Mouse (Mus musculus): ENCODE measurements around the gene Gm26602. TPM values are rescaled to one million over a fixed set of nuclear protein-coding genes. Genes with fewer than 3 reads are reported as not detected.
A peak's percentile ranks its signal among the peaks of the same experiment; 100 is the strongest.
"Not testable (repeated sequence)": the region's sequence is repeated elsewhere in the genome, so short reads cannot be mapped to it uniquely, and the experiment has no call there.

Gm26602 gene
- polyA plus RNA-seq, 1 experiment, result not detected

DNA sequence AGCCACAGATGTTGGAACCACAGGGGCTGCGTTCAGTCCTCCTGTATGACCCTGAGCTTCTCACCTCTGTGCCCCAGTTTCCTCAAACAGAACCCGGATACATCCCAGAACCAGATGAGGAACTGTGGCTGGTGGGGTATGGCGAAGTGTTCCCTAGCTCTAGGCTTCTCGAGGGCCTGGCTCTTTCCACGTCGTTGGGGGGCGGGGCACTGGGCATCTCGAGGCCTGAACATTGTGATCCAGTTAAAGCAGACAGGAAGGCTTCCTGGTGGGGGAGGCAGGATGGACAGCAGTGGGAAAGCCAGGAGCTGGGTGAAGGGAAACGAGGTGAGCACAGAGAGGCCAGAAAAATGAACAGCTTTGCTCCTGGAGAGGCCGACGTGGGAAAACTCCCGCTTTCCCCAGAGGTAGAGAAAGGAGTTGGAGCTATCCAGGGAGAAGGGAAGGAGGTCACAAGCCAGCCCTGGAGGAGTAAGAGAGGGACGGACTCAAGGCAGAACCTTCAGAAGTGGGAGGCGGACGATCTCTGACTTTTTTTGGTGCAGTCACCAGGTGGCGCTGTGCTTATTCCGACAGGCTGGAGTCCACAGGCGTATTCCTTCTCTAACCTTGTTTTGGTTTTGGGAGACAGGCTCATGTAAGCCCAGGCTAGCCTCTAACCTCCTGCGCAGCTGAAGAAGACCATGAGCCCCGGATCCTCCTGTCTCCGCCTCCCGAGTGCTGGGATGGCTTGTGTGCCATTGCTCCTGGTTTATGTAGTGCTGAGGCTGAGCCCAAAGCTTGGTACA, 27.2 kb upstream of the Gm26602 start:
- no peak for TF ChIP-seq POLR2A (IDR thresholded peaks at IDR 0.05; ENCODE audit: control insufficient read depth, extremely low read depth, insufficient read depth, low read length, poor library complexity)
- TF ChIP-seq CTCF (IDR thresholded peaks at IDR 0.05; ENCODE audit: borderline replicate concordance, control insufficient read depth, extremely low read depth, insufficient read depth, low read length, poor library complexity), result peak; percentile 64; the same call in 1 of the 2 replicates
- Histone ChIP-seq H3K4me3 (ENCODE audit: control insufficient read depth, insufficient read depth, low read length) (no peak overlapping the region), H3K4me1 (replicated peaks; ENCODE audit: control insufficient read depth, insufficient read depth, low read length) (peaks cover 8% of the 10 kb centered on the region), H3K36me3 (ENCODE audit: control insufficient read depth, insufficient read depth, low read length) (no peaks in the 10 kb centered on the region), H3K27me3 (ENCODE audit: control insufficient read depth, insufficient read depth, low read length) (no peaks in the 10 kb centered on the region; the same call in 1 of the 2 replicates), H3K27ac (ENCODE audit: control insufficient read depth, insufficient read depth, low read length) (no peak overlapping the region)
- DNase-seq, result peak; percentile 67
- 30% methylated on average over 22 of the region's 22 CpGs for WGBS

DNA sequence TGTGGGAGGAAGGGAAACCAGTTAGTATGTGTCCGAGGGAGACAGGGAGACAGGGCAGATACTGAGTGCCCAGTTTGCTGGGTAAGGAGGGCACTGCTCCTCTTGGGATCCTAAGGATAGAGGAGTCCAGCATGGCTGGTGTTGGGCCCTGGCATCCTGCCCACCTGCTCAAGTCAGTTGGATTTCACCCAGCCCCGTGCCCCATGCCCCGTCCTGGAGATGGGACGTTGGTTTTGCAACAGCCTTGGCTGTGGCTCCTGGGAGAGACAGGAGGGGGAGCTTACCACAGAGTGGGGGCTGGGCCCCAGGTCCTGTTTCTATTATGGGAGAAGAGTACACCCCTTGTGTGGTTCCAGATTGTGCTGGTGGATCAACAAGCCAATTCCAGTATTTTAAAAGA, 26.2 kb upstream of the Gm26602 start:
- 23% methylated on average over 4 of the region's 4 CpGs for WGBS
- Histone ChIP-seq H3K4me3 (ENCODE audit: control insufficient read depth, insufficient read depth, low read length) (no peak overlapping the region), H3K4me1 (replicated peaks; ENCODE audit: control insufficient read depth, insufficient read depth, low read length) (peaks cover 8% of the 10 kb centered on the region; the same call in 1 of the 2 replicates), H3K36me3 (ENCODE audit: control insufficient read depth, insufficient read depth, low read length) (no peaks in the 10 kb centered on the region), H3K27me3 (ENCODE audit: control insufficient read depth, insufficient read depth, low read length) (no peaks in the 10 kb centered on the region; the same call in 1 of the 2 replicates), H3K27ac (ENCODE audit: control insufficient read depth, insufficient read depth, low read length) (no peak overlapping the region)
- TF ChIP-seq POLR2A (IDR thresholded peaks at IDR 0.05; ENCODE audit: control insufficient read depth, extremely low read depth, insufficient read depth, low read length, poor library complexity) (no peak), CTCF (IDR thresholded peaks at IDR 0.05; ENCODE audit: borderline replicate concordance, control insufficient read depth, extremely low read depth, insufficient read depth, low read length, poor library complexity) (no peak)
- no peak for DNase-seq

DNA sequence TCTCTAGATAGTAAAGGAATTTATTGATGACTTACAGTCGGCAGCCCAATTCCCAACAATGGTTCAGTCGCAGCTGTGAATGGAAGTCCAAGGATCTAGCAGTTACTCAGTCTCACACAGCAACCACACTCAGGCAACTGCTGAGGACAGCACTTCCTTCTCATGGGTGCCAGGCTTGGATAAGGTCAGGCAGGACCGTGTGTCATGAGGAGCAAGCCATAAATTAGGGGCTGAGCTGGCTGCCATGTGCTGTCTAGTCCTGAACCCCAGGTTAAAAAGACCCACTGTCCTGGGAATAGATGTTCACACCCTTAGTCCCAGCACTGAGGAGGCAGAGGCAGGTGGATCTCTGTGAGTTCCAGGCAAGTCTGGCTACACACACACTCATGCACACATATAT, 25.7 kb upstream of the Gm26602 start:
- H3K27ac ChIP-seq (ENCODE audit: control insufficient read depth, insufficient read depth, low read length); H3K4me3 ChIP-seq (ENCODE audit: control insufficient read depth, insufficient read depth, low read length); H3K36me3 ChIP-seq (ENCODE audit: control insufficient read depth, insufficient read depth, low read length); H3K27me3 ChIP-seq (ENCODE audit: control insufficient read depth, insufficient read depth, low read length); DNase-seq; H3K4me1 ChIP-seq (replicated peaks; ENCODE audit: control insufficient read depth, insufficient read depth, low read length): not testable (repeated sequence)
- whole genome bisulfite sequencing, result 43% methylated on average over 3 of the region's 3 CpGs

DNA sequence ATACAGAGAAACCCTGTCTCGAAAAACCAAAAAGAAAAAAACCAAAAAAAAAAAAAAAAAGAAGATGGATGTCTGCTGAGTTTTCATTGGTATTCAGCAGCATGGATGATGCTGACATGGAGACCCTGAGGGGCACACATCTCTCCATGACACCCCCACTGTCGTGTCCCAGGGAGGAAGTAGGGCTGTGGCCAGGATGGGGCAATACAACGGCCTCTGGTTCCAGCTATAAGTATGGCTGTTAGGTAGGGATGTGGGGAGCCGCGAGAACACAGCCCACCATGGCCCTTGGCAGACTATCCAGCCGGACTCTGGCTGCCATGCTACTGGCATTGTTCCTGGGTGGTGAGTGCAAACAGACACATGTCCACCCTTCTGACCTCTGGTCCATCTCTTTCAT, 24.6 kb upstream of the Gm26602 start, which contains the start of gene Elane:
Gene Elane, plus strand, starts transcription at position 194 of the 400 bp plus-strand sequence.
- H3K27ac ChIP-seq (ENCODE audit: control insufficient read depth, insufficient read depth, low read length), result no peak within 1 kb of the TSS
- H3K4me1 ChIP-seq (replicated peaks; ENCODE audit: control insufficient read depth, insufficient read depth, low read length), result 0 out of 2 replicates have a peak, but pooled peaks cover 4% of the 10 kb centered on the region
- TF ChIP-seq POLR2A (IDR thresholded peaks at IDR 0.05; ENCODE audit: control insufficient read depth, extremely low read depth, insufficient read depth, low read length, poor library complexity), result no peak
- no peak for TF ChIP-seq CTCF (IDR thresholded peaks at IDR 0.05; ENCODE audit: borderline replicate concordance, control insufficient read depth, extremely low read depth, insufficient read depth, low read length, poor library complexity)
- no peaks in the 10 kb centered on the region; the same call in 1 of the 2 replicates for H3K27me3 ChIP-seq (ENCODE audit: control insufficient read depth, insufficient read depth, low read length)
- no peak for DNase-seq
- H3K4me3 ChIP-seq (ENCODE audit: control insufficient read depth, insufficient read depth, low read length), result no peak within 1 kb of the TSS
- WGBS, result 74% methylated on average over 6 of the region's 6 CpGs
- no peaks in the 10 kb centered on the region for H3K36me3 ChIP-seq (ENCODE audit: control insufficient read depth, insufficient read depth, low read length)

DNA sequence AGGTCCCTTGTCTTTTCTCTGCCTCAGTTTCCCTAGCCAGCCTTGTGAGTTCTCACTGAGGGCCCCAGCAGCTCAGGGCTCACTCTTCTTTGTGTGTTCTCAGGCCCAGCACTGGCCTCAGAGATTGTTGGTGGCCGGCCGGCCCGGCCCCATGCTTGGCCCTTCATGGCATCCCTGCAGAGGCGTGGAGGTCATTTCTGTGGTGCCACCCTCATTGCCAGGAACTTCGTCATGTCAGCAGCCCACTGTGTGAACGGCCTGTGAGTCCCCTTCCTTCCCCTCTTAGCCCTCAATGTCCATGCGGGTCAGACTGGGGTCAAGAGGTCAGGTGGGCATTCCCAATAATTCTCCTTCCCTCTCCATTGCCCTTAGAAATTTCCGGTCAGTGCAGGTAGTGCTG, 24.0 kb upstream of the Gm26602 start:
- 87% methylated on average over 8 of the region's 8 CpGs for WGBS
- H3K27ac ChIP-seq (ENCODE audit: control insufficient read depth, insufficient read depth, low read length), result no peak overlapping the region

DNA sequence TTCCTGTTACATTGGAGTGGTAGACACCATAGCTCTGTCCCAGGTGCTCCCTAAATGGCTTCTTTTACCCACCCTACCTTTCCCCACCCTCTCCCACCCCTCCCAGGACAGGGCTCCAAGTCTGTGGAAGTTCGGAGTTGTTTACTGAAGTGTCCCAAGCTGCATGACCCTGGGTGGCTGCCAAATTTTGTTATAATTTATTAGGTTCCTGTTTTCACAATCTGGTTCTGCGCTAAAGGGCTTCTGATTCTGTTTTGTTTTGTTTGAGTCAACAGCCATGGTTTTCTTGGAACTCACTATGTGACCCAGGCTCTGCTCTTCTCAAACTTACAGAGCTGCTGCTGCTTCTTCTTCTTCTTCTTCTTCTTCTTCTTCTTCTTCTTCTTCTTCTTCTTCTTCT, 21.3 kb upstream of the Gm26602 start:
- Histone ChIP-seq H3K36me3 (ENCODE audit: control insufficient read depth, insufficient read depth, low read length) (no peaks in the 10 kb centered on the region), H3K27me3 (ENCODE audit: control insufficient read depth, insufficient read depth, low read length) (no peaks in the 10 kb centered on the region), H3K4me1 (replicated peaks; ENCODE audit: control insufficient read depth, insufficient read depth, low read length) (no peaks in the 10 kb centered on the region), H3K4me3 (ENCODE audit: control insufficient read depth, insufficient read depth, low read length) (no peak overlapping the region), H3K27ac (ENCODE audit: control insufficient read depth, insufficient read depth, low read length) (no peak overlapping the region)
- no peak for TF ChIP-seq CTCF (IDR thresholded peaks at IDR 0.05; ENCODE audit: borderline replicate concordance, control insufficient read depth, extremely low read depth, insufficient read depth, low read length, poor library complexity)
- no peak for TF ChIP-seq POLR2A (IDR thresholded peaks at IDR 0.05; ENCODE audit: control insufficient read depth, extremely low read depth, insufficient read depth, low read length, poor library complexity)
- WGBS, result 33% methylated on average over 2 of the region's 2 CpGs
- no peak for DNase-seq

More for the DNA sequence above, 24.0 kb upstream of the Gm26602 start:
- Histone ChIP-seq H3K36me3 (ENCODE audit: control insufficient read depth, insufficient read depth, low read length) (no peaks in the 10 kb centered on the region), H3K27me3 (ENCODE audit: control insufficient read depth, insufficient read depth, low read length) (no peaks in the 10 kb centered on the region; the same call in 1 of the 2 replicates), H3K4me1 (replicated peaks; ENCODE audit: control insufficient read depth, insufficient read depth, low read length) (0 out of 2 replicates have a peak, but pooled peaks cover 4% of the 10 kb centered on the region), H3K4me3 (ENCODE audit: control insufficient read depth, insufficient read depth, low read length) (no peak overlapping the region)
- no peak for TF ChIP-seq POLR2A (IDR thresholded peaks at IDR 0.05; ENCODE audit: control insufficient read depth, extremely low read depth, insufficient read depth, low read length, poor library complexity)
- no peak for TF ChIP-seq CTCF (IDR thresholded peaks at IDR 0.05; ENCODE audit: borderline replicate concordance, control insufficient read depth, extremely low read depth, insufficient read depth, low read length, poor library complexity)
- no peak for DNase-seq
